Mouse (Mus musculus) heart, postnatal 10 days (tissue): ENCODE results near the gene Slc25a21. TPM values are rescaled to one million over a fixed set of nuclear protein-coding genes. Genes with fewer than 3 reads are reported as not detected.
A peak's percentile ranks its signal among the peaks of the same experiment; 100 is the strongest.

ENCODE experiments used
- DNase-seq, 2 experiments: peaks; one replicate each; pipeline ENCODE4 v3.0.0; 2021
- intact Hi-C: fragments of 180-260 bp; cut with DNase I; formaldehyde crosslinking; loops from one replicate; pipeline ENCODE4 v1.15.1; 2025
- total RNA-seq, 2 experiments: library from RNA; stranded (reverse); gene quantifications; 2 replicates each; pipeline ENCODE4 v1.2.3; 2021

The Slc25a21 gene
- total RNA-seq, 2 experiments from 2014 or later: 0.12 TPM

- intact Hi-C loops: no loop called here
Observed at GRCm38 (mm10) chr12:56798641-56799415, 398.4 kb downstream of the Slc25a21 start.

DNA sequence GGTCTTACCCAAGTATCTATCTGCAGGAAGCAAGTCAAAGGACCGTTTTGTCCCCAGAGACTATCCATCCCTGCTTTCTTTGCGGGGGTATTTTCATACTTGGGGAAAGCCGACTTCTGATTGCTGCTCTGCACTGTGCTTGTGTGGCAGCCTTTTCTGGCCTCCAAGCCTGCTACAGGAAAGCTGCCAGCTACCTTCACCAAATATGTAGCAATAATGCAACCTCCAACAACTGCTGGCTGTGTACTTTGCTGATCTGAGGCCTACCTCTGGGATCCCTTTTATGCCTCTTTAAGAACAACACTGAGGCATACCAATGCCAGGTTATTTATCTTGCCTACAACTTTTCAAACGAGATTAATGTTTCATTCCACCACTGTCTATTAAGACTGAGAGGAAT lies 408.0 kb downstream of the Slc25a21 start:
- intact Hi-C loops: no loop called here

More at GRCm38 (mm10) chr12:56798641-56799415, 398.4 kb downstream of the Slc25a21 start:
- peak in 1 of 2 experiments; percentile 18 for DNase-seq

DNA sequence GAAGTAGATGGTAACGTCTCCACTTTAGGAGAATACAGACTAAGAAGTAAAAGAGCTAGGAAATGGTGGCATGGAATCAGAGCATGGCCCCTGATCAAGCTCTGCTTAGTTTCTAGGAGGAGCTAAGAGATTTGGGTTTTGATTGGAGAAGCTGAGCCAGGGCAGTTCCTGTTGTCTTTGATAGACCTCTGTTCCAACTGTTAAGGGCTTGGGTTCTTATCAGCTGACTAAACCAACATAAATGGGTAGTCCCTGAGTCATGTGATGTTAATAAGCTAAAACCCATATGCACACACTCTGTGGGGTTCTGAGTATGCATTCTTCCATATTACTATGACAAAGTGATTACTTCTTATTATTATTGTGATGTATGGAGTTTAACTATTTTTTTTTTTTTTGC lies 412.0 kb downstream of the Slc25a21 start:
- intact Hi-C loops: no loop called here
- DNase-seq: no peak

More for the DNA sequence above, 408.0 kb downstream of the Slc25a21 start:
- DNase-seq: peak in 1 of 2 experiments; percentile 4

- DNase-seq: peak in 1 of 2 experiments; percentile 15
- intact Hi-C loops: no loop called here
Observed at GRCm38 (mm10) chr12:56781196-56781595, 416.1 kb downstream of the Slc25a21 start.

GRCm38 (mm10) chr12:56779621-56780020 lies 417.7 kb downstream of the Slc25a21 start:
- DNase-seq: no peak
- intact Hi-C loops: no loop called here

DNA sequence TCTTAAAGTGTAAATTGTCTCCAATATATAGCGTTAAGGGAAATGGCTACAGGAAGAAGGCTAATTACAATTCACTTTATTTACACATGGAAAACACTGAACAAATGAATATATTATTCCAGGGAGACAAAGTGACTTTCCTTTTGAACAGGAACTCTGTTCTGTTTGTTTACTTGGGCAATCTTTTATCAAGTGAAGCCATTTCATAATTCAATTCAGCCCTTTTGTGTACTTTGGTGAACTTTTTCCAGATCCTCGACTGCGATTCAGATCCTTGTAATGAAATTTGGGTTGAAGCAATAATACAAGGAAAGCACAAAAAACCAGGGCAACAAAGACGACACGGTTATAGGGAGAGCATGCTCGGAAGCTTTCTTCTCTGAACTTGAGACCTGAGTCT lies 423.3 kb downstream of the Slc25a21 start:
- intact Hi-C loops: no loop called here
- no peak for DNase-seq

DNA sequence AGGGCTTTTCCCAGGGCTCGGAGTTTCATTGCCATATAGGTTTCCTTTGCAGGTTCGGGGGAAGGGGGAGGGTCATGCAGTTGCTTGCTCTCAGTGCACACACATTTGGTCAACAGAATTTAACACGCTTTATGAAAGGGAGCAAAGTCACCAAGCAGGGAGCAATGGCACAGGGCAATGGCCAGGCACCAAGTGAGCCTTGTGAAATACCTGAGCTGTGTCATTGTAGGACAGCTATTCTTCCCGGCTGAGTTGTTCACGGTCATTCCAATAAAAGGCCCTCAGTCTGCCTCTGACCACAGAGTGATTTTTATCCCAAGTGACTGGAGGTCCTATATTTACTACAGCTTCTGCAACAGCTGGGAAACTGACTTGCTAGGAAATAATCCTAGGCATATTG lies 427.9 kb downstream of the Slc25a21 start:
- DNase-seq: no peak
- intact Hi-C loops: no loop called here

GRCm38 (mm10) chr12:56767474-56767873 lies 429.8 kb downstream of the Slc25a21 start:
- DNase-seq: no peak

GRCm38 (mm10) chr12:56737104-56737503 lies 460.2 kb downstream of the Slc25a21 start:
- intact Hi-C loops: no loop called here
- no peak for DNase-seq

More at GRCm38 (mm10) chr12:56767474-56767873, 429.8 kb downstream of the Slc25a21 start:
- intact Hi-C loops: no loop called here

GRCm38 (mm10) chr12:56727631-56728030 lies 469.6 kb downstream of the Slc25a21 start:
- no peak for DNase-seq

DNA sequence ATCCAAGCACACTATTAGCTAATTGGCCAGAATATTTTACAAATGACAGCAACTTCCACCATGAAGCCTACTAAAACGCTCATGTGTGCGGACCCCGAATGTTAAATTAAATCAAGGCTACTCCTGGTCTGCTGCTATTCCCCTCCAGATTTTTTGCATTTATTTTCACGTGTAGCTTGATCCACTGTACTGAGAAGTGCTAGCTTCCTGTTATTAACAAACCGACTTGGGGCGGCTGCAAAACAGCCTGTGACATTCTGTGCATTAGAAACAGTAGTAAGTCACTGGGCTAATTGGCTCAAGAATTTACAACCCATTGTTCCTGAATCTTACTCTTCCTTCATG lies 478.6 kb downstream of the Slc25a21 start:
- DNase-seq: no peak
- intact Hi-C loops: no loop called here

More at GRCm38 (mm10) chr12:56727631-56728030, 469.6 kb downstream of the Slc25a21 start:
- intact Hi-C loops: no loop called here

DNA sequence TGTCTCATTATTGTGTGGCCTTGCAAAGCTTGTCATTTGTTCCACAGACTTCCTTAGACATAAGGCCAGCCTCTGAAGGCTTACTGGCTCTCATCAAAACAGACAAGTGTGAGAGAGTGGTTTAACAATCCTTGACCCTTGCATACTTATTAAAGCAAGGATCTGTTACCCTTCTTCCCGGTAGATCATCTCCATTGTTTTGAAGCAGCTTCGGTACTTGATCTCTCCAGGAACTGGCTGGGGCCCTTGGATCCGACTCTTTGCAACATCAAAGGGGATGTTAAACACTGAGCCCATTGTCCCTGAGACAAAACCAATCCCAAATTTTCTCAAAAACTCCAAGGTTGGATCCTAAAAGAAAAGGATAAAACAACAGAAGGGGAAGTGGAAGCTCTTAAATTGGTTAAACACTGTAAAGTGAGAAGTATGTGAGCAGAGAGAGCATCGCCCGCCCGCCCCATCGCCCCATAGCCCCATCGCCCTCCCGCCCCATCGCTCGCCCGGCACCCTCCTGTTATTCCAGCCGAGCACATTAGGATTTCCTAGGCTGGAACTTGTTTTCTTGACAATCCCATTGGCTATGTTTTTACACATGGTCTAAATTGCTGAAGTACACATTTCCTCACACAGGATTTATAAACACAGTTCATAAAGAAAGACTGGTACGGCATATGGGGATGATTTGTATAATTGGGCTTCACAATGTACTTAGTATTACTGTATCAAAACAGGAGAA lies 479.1 kb downstream of the Slc25a21 start:
- intact Hi-C loops: no loop called here
- DNase-seq: no peak

DNA sequence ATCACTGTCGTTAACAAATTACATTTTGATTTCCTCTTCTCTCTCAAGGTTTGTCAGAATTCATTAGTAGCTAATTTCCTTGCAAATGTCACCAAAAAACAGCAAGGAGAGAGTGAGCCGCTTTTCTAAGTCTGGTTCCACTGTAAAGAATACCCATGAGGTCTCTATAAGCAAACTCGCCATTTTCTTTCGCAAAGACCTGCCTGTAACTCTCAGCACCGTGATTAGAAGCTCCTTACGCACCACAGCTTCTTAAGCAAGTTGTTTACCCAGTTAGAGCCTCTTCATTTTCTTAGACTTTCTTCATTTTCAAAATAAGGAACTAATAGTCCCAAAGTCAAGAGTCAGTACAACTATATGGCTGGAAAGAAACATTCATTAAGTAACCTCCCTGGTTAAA lies 496.3 kb downstream of the Slc25a21 start:
- intact Hi-C loops: no loop called here

DNA sequence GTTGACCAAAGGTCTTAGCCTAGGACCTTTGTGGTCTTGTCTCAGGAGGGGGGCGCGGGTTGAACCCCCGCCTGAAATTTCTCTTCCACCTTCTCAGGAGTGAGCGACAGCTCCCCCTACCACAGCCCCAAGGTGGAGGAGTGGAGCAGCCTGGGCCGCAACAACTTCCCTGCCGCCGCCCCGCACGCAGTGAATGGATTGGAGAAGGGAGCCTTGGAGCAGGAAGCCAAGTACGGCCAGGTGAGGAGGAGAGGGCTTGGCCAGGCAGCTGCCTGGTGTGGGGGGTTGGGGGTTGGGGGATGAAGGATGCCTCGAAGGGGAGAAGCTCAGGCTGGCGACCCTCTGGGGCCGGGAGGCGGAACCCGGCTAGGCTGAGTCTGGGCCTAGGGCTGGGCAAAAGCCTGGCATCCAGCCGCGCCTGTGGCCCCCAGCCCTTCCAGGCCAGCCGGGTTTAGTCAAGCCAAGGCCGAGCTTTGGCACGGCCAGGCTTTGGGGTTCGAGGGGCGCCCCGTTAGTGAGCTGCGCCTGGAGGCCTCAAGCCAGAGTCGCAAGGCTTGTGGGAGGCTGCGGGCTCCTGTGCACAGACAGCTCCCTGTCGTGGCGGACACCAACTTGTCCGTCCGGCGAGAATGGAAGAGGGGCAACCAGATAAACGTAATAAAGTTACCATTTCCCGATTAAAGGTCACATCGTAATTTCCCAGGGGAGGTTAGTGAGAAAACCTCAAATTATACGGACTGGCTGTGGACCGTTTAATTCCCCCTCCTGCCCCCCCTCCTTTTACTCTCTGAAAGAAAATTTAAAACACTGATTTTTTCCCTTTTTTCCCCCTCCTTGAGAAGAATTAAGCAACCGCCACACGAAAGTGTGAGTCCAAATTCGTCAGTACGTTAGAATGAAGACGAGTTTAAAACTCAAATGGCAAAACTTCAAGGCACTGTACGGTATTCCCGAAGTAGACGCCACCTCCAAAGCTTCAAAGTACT lies 497.1 kb downstream of the Slc25a21 start:
- intact Hi-C loops: loop anchor here (5.0 kb wide), 1 partner anchor 837 kb away; no protein-coding TSS in a partner anchor
- DNase-seq: no peak

More for the DNA sequence above, 496.3 kb downstream of the Slc25a21 start:
- no peak for DNase-seq

DNA sequence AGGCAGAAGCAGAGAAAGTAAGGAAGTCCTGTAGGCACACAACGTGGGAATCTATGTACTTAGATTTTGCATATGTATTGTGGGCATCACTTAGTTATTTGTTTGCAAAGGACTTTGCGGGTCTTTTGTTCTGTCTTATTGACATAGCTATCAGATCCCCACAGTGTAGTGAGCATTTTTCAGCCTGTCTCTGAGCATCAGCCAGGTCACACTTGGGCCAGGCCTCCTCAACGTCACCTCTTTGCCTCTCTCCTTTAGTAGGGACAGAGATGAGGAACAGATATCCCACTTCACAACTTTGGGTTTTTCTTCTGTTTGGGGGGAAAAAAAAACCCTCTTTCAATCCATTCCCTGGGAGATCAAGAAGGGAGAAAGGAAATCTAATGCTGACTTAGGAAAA lies 497.9 kb downstream of the Slc25a21 start:
- intact Hi-C loops: loop anchor here (5.0 kb wide), 1 partner anchor 838 kb away; no protein-coding TSS in a partner anchor
- no peak for DNase-seq

- intact Hi-C loops: loop anchor here (5.0 kb wide), 1 partner anchor 839 kb away; no protein-coding TSS in a partner anchor
- DNase-seq: no peak
Observed at GRCm38 (mm10) chr12:56698191-56698980, 498.9 kb downstream of the Slc25a21 start.

DNA sequence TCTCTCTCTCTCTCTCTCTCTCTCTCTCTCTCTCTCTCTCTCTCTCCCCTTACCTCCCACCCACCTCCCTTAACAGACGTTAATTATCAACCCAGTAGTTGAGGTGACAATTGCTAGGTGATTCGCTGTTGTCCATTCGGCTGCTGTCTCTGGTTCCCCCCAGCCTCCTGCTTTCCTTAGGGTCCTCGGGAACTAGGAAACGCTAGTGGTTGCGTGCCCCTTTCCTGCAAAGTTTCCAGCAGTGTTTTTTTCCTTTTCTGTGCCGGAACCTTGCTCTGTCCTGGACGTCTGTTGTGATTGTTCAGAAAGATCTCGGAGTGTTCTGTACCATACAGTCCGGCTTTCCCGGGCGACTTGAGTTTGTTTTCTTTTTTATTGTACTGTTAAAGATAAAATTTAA lies 499.5 kb downstream of the Slc25a21 start:
- no peak for DNase-seq
- intact Hi-C loops: loop anchor here (5.0 kb wide), 1 partner anchor 840 kb away; no protein-coding TSS in a partner anchor

DNA sequence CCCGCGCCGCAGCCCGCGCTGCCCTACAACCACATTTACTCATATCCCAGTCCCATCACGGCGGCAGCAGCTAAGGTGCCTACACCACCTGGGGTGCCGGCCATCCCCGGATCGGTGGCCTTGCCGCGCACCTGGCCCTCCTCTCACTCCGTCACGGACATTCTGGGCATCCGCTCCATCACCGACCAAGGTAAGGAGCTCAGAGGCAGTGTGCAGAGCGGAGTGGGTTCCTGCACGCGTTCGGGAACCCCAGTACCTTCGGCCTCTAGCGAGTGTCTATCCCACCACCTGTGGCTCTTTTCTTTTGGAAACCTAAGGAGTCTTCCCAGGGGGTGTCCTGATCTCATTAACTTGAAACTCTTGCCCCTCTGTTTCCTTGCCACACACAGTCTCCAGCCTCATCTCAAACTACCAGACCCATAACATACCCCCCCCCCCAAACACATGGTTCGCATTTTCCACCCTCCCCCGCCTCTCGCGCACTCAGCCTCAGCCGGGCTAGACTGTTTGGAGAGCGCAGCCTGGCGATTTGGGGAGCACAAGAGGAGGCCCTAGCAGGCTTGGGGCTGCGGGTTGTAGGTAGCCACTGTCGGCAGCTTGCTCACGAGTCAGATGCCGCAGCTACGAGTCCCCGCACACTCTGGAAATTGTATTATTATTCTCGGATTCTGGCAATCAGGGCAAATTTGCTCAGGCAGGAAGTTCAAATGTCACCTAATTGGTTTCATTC lies 500.1 kb downstream of the Slc25a21 start:
- no peak for DNase-seq
- intact Hi-C loops: loop anchor here (5.0 kb wide), 1 partner anchor 840 kb away; no protein-coding TSS in a partner anchor
